Mouse (Mus musculus): ENCODE data around the gene Kazn. TPM values are rescaled to one million over a fixed set of nuclear protein-coding genes. Genes with fewer than 3 reads are reported as not detected.

The Kazn gene
- polyA plus RNA-seq, 1 experiment = 3.7 TPM

GRCm38 (mm10) chr4:142063057-142063534 lies 176.1 kb downstream of the Kazn start:
- H3K4me3 ChIP-seq (replicated peaks; ENCODE audit: control insufficient read depth, low read depth, low read length) = no peak overlapping the region
- H3K27ac ChIP-seq (ENCODE audit: control insufficient read depth, insufficient read depth, low read depth, low read length, poor library complexity) = no peak overlapping the region
- peaks cover 2% of the 10 kb centered on the region; the same call in 1 of the 2 replicates for H3K4me1 ChIP-seq (ENCODE audit: control insufficient read depth, insufficient read depth, low read length)
- TF ChIP-seq CTCF (IDR thresholded peaks at IDR 0.05; ENCODE audit: control insufficient read depth, insufficient read depth, low read length) (no peak), POLR2A (IDR thresholded peaks at IDR 0.05; ENCODE audit: borderline replicate concordance, control insufficient read depth, low read depth, low read length) (no peak)
- 70% methylated on average over 8 of the region's 8 CpGs for WGBS

GRCm38 (mm10) chr4:142061485-142062240 lies 177.5 kb downstream of the Kazn start:
- Histone ChIP-seq H3K27ac (ENCODE audit: control insufficient read depth, insufficient read depth, low read depth, low read length, poor library complexity) (no peak overlapping the region), H3K4me3 (replicated peaks; ENCODE audit: control insufficient read depth, low read depth, low read length) (no peak overlapping the region), H3K4me1 (ENCODE audit: control insufficient read depth, insufficient read depth, low read length) (peaks cover 2% of the 10 kb centered on the region; the same call in 1 of the 2 replicates)
- WGBS = 86% methylated on average over 23 of the region's 23 CpGs
- TF ChIP-seq CTCF (IDR thresholded peaks at IDR 0.05; ENCODE audit: control insufficient read depth, insufficient read depth, low read length) = no peak
- no peak for TF ChIP-seq POLR2A (IDR thresholded peaks at IDR 0.05; ENCODE audit: borderline replicate concordance, control insufficient read depth, low read depth, low read length)

GRCm38 (mm10) chr4:142060455-142061378 lies 178.5 kb downstream of the Kazn start:
- Histone ChIP-seq H3K4me3 (replicated peaks; ENCODE audit: control insufficient read depth, low read depth, low read length) (no peak overlapping the region), H3K27ac (ENCODE audit: control insufficient read depth, insufficient read depth, low read depth, low read length, poor library complexity) (no peak overlapping the region), H3K4me1 (ENCODE audit: control insufficient read depth, insufficient read depth, low read length) (peaks cover 2% of the 10 kb centered on the region; the same call in 1 of the 2 replicates)
- WGBS = 81% methylated on average over 18 of the region's 18 CpGs
- TF ChIP-seq CTCF (IDR thresholded peaks at IDR 0.05; ENCODE audit: control insufficient read depth, insufficient read depth, low read length) (no peak), POLR2A (IDR thresholded peaks at IDR 0.05; ENCODE audit: borderline replicate concordance, control insufficient read depth, low read depth, low read length) (no peak)

GRCm38 (mm10) chr4:142059841-142060193 lies 179.4 kb downstream of the Kazn start:
- Histone ChIP-seq H3K4me1 (ENCODE audit: control insufficient read depth, insufficient read depth, low read length) (no peaks in the 10 kb centered on the region; the same call in 1 of the 2 replicates), H3K27ac (ENCODE audit: control insufficient read depth, insufficient read depth, low read depth, low read length, poor library complexity) (no peak overlapping the region), H3K4me3 (replicated peaks; ENCODE audit: control insufficient read depth, low read depth, low read length) (no peak overlapping the region)
- 87% methylated on average over 8 of the region's 8 CpGs for WGBS
- TF ChIP-seq CTCF (IDR thresholded peaks at IDR 0.05; ENCODE audit: control insufficient read depth, insufficient read depth, low read length) (no peak), POLR2A (IDR thresholded peaks at IDR 0.05; ENCODE audit: borderline replicate concordance, control insufficient read depth, low read depth, low read length) (no peak)

GRCm38 (mm10) chr4:142059113-142059840 lies 179.9 kb downstream of the Kazn start:
- TF ChIP-seq POLR2A (IDR thresholded peaks at IDR 0.05; ENCODE audit: borderline replicate concordance, control insufficient read depth, low read depth, low read length) (no peak), CTCF (IDR thresholded peaks at IDR 0.05; ENCODE audit: control insufficient read depth, insufficient read depth, low read length) (no peak)
- H3K4me3 ChIP-seq (replicated peaks; ENCODE audit: control insufficient read depth, low read depth, low read length) = no peak overlapping the region
- no peaks in the 10 kb centered on the region; the same call in 1 of the 2 replicates for H3K4me1 ChIP-seq (ENCODE audit: control insufficient read depth, insufficient read depth, low read length)
- 81% methylated on average over 13 of the region's 13 CpGs for WGBS
- no peak overlapping the region for H3K27ac ChIP-seq (ENCODE audit: control insufficient read depth, insufficient read depth, low read depth, low read length, poor library complexity)

- Histone ChIP-seq H3K4me3 (replicated peaks; ENCODE audit: control insufficient read depth, low read depth, low read length) (no peak overlapping the region), H3K4me1 (ENCODE audit: control insufficient read depth, insufficient read depth, low read length) (no peaks in the 10 kb centered on the region), H3K27ac (ENCODE audit: control insufficient read depth, insufficient read depth, low read depth, low read length, poor library complexity) (no peak overlapping the region)
- 84% methylated on average over 22 of the region's 22 CpGs for WGBS
- TF ChIP-seq POLR2A (IDR thresholded peaks at IDR 0.05; ENCODE audit: borderline replicate concordance, control insufficient read depth, low read depth, low read length) (no peak), CTCF (IDR thresholded peaks at IDR 0.05; ENCODE audit: control insufficient read depth, insufficient read depth, low read length) (no peak)
Measured at GRCm38 (mm10) chr4:142057529-142058216, 181.5 kb downstream of the Kazn start.

- WGBS = 78% methylated on average over 8 of the region's 8 CpGs
- no peaks in the 10 kb centered on the region for H3K4me1 ChIP-seq (ENCODE audit: control insufficient read depth, insufficient read depth, low read length)
- TF ChIP-seq POLR2A (IDR thresholded peaks at IDR 0.05; ENCODE audit: borderline replicate concordance, control insufficient read depth, low read depth, low read length) (no peak), CTCF (IDR thresholded peaks at IDR 0.05; ENCODE audit: control insufficient read depth, insufficient read depth, low read length) (no peak)
- no peak overlapping the region for H3K27ac ChIP-seq (ENCODE audit: control insufficient read depth, insufficient read depth, low read depth, low read length, poor library complexity)
- no peak overlapping the region for H3K4me3 ChIP-seq (replicated peaks; ENCODE audit: control insufficient read depth, low read depth, low read length)
Measured at GRCm38 (mm10) chr4:142055600-142055999, 183.6 kb downstream of the Kazn start.
